Mouse (Mus musculus): ENCODE results near the gene Thoc5.

GRCm38 (mm10) chr11:4963099-4963808 lies 68.1 kb downstream of the Thoc5 start:
- no peak for TF ChIP-seq CTCF (IDR thresholded peaks at IDR 0.05; ENCODE audit: low read depth, low read length)
- no peak for TF ChIP-seq GATA1 (IDR thresholded peaks at IDR 0.05; ENCODE audit: borderline replicate concordance, low read length)
- no peak for TF ChIP-seq TAL1 (conservative IDR thresholded peaks at IDR 0.05; ENCODE audit: low read depth, low read length)
- no peak for TF ChIP-seq GATA2 (IDR thresholded peaks at IDR 0.05; ENCODE audit: borderline replicate concordance, low read depth, low read length)
